Mouse (Mus musculus) heart, embryonic 15.5 days (tissue): ENCODE measurements around the gene Ovol1. TPM values are rescaled to one million over a fixed set of nuclear protein-coding genes. Genes with fewer than 3 reads are reported as not detected.
A peak's percentile ranks its signal among the peaks of the same experiment; 100 is the strongest.

Experiments used
- ATAC-seq: fragments of 200-750 bp; cut with Nextera tagmentation; replicated peaks from 2 replicates; pipeline ENCODE4 v1.8.0; 2017; ENCODE audit warnings: low read depth, moderate TSS enrichment; ENCODE audit not compliant: insufficient number of reproducible peaks, insufficient read depth, low FRiP score
- H3K27ac ChIP-seq: fragments of 300-500 bp; sonication (generic); 2 replicates; pipeline ENCODE4 v1.5.1; 2015; ENCODE audit warnings: mild to moderate bottlenecking, inconsistent platforms
- H3K27me3 ChIP-seq: fragments of 300-500 bp; sonication (generic); 2 replicates; pipeline ENCODE4 v1.6.1; 2015; ENCODE audit warnings: inconsistent platforms
- H3K36me3 ChIP-seq: fragments of 300-500 bp; sonication (generic); 2 replicates; pipeline ENCODE4 v1.6.1; 2015; ENCODE audit warnings: mild to moderate bottlenecking, inconsistent platforms
- H3K4me1 ChIP-seq: fragments of 300-500 bp; sonication (generic); replicated peaks from 2 replicates; pipeline ENCODE4 v1.6.1; 2015; ENCODE audit warnings: inconsistent platforms
- H3K4me2 ChIP-seq: fragments of 300-500 bp; sonication (generic); 2 replicates; pipeline ENCODE4 v1.6.1; 2015; ENCODE audit warnings: inconsistent platforms, mild to moderate bottlenecking, moderate library complexity
- H3K4me3 ChIP-seq: fragments of 300-500 bp; sonication (generic); 2 replicates; pipeline ENCODE4 v1.5.1; 2015; ENCODE audit warnings: mild to moderate bottlenecking, inconsistent platforms
- H3K9ac ChIP-seq: fragments of 300-500 bp; sonication (generic); 2 replicates; pipeline ENCODE4 v1.6.1; 2015; ENCODE audit warnings: mild to moderate bottlenecking, inconsistent platforms
- H3K9me3 ChIP-seq: fragments of 300-500 bp; sonication (generic); replicated peaks from 2 replicates; pipeline ENCODE4 v1.6.1; 2016; ENCODE audit warnings: inconsistent platforms
- WGBS: fragments of 180-500 bp; shearing (Covaris S2); methylation state at CpG from one replicate; pipeline ENCODE4 v1.1.7; 2015; ENCODE audit warnings: mixed read lengths; 5-methylcytosine and 5-hydroxymethylcytosine counted together
- polyA plus RNA-seq: library from polyadenylated mRNA; unstranded; fragments of >200 nt; fragmentation: Nextera tagmentation; extraction: Ambion mirVana; gene quantifications from 2 replicates; pipeline ENCODE4 v1.2.1, GENCODE M21; 2015

The Ovol1 gene
- polyA plus RNA-seq, 1 experiment from 2014 or later: 0.25 TPM

GRCm38 (mm10) chr19:5568470-5569140 is 8.2 kb upstream of the Ovol1 start:
- 8% methylated on average over 27 of the region's 27 CpGs for WGBS
- no peak for ATAC-seq
- Histone ChIP-seq H3K4me3 (peak overlapping the region; percentile 74), H3K4me2 (peak overlapping the region; percentile 91), H3K4me1 (peaks cover 23% of the 10 kb centered on the region), H3K27me3 (peaks cover 36% of the 10 kb centered on the region), H3K9ac (peak overlapping the region; percentile 84), H3K27ac (peak overlapping the region; percentile 92), H3K36me3 (peaks cover 7% of the 10 kb centered on the region; the same call in 1 of the 2 replicates), H3K9me3 (no peaks in the 10 kb centered on the region)

GRCm38 (mm10) chr19:5567534-5568469 is 7.4 kb upstream of the Ovol1 start, which contains the start of gene Ap5b1:
TSS of gene Ap5b1 (plus strand) at chr19:5568025.
- peak within 1 kb of the TSS; percentile 74 for H3K4me3 ChIP-seq
- peak; percentile 81 for ATAC-seq
- peak within 1 kb of the TSS; percentile 92 for H3K27ac ChIP-seq
- peaks cover 23% of the 10 kb centered on the region for H3K4me1 ChIP-seq
- WGBS: 1% methylated on average over 89 of the region's 102 CpGs
- peaks cover 7% of the 10 kb centered on the region; the same call in 1 of the 2 replicates for H3K36me3 ChIP-seq
- H3K4me2 ChIP-seq: peak within 1 kb of the TSS; percentile 91
- peaks cover 44% of the 10 kb centered on the region for H3K27me3 ChIP-seq
- peak within 1 kb of the TSS; percentile 84 for H3K9ac ChIP-seq
- no peaks in the 10 kb centered on the region for H3K9me3 ChIP-seq

- Histone ChIP-seq H3K36me3 (peaks cover 7% of the 10 kb centered on the region; the same call in 1 of the 2 replicates), H3K4me3 (peak overlapping the region; percentile 74), H3K9ac (peak overlapping the region; percentile 84), H3K27me3 (peaks cover 50% of the 10 kb centered on the region), H3K9me3 (no peaks in the 10 kb centered on the region), H3K27ac (peak overlapping the region; percentile 92), H3K4me1 (peaks cover 23% of the 10 kb centered on the region), H3K4me2 (peak overlapping the region; percentile 91)
- ATAC-seq: peak; percentile 34
- WGBS: 3% methylated on average over 26 of the region's 26 CpGs
These were observed 6.7 kb upstream of the Ovol1 start for GRCm38 (mm10) chr19:5567180-5567533.

DNA sequence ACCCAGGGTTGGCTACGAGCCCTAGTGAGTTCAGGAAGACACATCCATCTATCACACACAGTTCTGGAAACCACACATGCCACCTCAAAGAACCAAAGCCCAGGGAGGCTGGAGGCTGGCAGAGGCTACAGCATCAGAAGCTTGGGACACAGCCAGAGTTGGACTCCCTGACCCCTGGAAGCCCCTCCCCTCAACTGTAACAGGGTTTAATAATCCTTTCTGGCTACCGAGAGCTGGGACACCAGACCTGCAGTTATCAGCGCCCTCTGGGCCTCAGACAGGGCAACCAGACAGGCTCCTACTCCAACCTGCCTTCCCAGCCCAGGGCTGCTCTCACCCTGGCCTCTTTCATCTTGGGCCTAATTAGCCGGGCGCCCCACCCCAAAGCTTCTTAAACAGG is 5.9 kb upstream of the Ovol1 start:
- H3K9ac ChIP-seq: no peak overlapping the region
- peaks cover 59% of the 10 kb centered on the region for H3K27me3 ChIP-seq
- ATAC-seq: no peak
- H3K4me2 ChIP-seq: peak overlapping the region; percentile 91; the same call in 1 of the 2 replicates
- H3K4me3 ChIP-seq: peak overlapping the region; percentile 74; the same call in 1 of the 2 replicates
- H3K27ac ChIP-seq: no peak overlapping the region
- WGBS: 62% methylated on average over 5 of the region's 5 CpGs
- peaks cover 23% of the 10 kb centered on the region for H3K4me1 ChIP-seq
- no peaks in the 10 kb centered on the region for H3K9me3 ChIP-seq
- peaks cover 7% of the 10 kb centered on the region; the same call in 1 of the 2 replicates for H3K36me3 ChIP-seq

DNA sequence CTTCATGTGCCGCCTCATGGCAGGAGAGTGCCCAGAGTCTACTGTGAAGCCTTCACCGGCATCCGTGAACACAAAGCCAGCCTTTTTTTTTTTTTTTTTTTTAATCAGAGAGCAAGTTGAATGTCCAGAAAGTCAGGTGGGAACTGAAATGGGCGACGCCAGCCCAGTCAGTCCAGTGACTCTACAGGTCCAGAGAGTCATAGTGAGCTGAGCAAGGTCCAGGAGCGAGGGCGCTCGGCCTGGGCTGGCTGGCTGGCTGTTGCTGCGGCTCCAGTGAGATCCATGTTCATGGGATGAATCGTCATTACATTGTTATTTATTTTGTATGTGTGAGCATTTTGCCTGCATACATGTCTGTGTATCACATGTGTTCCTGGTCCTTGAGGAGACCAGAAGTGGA is 2.3 kb upstream of the Ovol1 start:
- Histone ChIP-seq H3K4me3 (no peak overlapping the region), H3K36me3 (no peaks in the 10 kb centered on the region), H3K4me2 (no peak overlapping the region), H3K27me3 (peaks cover 83% of the 10 kb centered on the region), H3K4me1 (peaks cover 27% of the 10 kb centered on the region), H3K9me3 (no peaks in the 10 kb centered on the region), H3K27ac (no peak overlapping the region), H3K9ac (no peak overlapping the region)
- WGBS: 86% methylated on average over 10 of the region's 10 CpGs
- ATAC-seq: no peak

- Histone ChIP-seq H3K27ac (no peak overlapping the region), H3K9me3 (no peaks in the 10 kb centered on the region), H3K27me3 (peaks cover 91% of the 10 kb centered on the region), H3K4me3 (no peak overlapping the region), H3K4me2 (no peak overlapping the region), H3K9ac (no peak overlapping the region), H3K36me3 (no peaks in the 10 kb centered on the region), H3K4me1 (peaks cover 24% of the 10 kb centered on the region)
- 50% methylated on average over 3 of the region's 3 CpGs for WGBS
- ATAC-seq: no peak
These were observed 1.4 kb upstream of the Ovol1 start for GRCm38 (mm10) chr19:5561886-5562285.

DNA sequence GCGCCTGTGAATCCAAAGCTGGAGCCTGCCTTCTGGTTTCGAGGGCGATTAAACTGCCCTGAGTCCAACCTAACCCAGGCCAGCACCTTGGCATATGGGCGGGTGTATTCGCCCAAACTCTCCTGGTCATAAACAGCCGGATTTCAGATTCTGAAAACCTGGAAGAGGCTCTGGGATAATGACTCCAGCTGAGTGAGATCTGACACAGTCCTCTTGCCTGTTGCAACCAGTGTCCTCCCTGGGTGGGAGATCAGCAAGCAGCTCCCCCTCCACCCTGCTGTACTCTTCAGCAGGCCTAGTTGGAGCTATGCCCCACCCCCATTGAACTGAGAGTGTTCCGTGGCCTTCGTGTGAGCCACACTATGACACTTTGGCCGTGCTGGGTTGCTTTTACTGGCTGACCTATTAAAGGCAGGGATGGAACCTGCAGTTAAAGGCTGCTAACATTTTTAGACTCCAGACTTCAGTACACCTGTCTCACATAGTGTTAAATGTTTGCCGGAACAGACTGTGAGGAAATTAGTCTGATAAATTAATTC is 875 bp upstream of the Ovol1 start:
- H3K36me3 ChIP-seq: no peaks in the 10 kb centered on the region
- 23% methylated on average over 10 of the region's 10 CpGs for whole genome bisulfite sequencing
- H3K27ac ChIP-seq: no peak overlapping the region
- H3K4me2 ChIP-seq: peak overlapping the region; percentile 65
- no peak for ATAC-seq
- H3K4me3 ChIP-seq: peak overlapping the region; percentile 41
- H3K9me3 ChIP-seq: no peaks in the 10 kb centered on the region
- 0 out of 2 replicates have a peak overlapping the region, but pooled peaks have one; percentile 35 for H3K9ac ChIP-seq
- H3K4me1 ChIP-seq: peaks cover 19% of the 10 kb centered on the region
- H3K27me3 ChIP-seq: peaks cover 94% of the 10 kb centered on the region

DNA sequence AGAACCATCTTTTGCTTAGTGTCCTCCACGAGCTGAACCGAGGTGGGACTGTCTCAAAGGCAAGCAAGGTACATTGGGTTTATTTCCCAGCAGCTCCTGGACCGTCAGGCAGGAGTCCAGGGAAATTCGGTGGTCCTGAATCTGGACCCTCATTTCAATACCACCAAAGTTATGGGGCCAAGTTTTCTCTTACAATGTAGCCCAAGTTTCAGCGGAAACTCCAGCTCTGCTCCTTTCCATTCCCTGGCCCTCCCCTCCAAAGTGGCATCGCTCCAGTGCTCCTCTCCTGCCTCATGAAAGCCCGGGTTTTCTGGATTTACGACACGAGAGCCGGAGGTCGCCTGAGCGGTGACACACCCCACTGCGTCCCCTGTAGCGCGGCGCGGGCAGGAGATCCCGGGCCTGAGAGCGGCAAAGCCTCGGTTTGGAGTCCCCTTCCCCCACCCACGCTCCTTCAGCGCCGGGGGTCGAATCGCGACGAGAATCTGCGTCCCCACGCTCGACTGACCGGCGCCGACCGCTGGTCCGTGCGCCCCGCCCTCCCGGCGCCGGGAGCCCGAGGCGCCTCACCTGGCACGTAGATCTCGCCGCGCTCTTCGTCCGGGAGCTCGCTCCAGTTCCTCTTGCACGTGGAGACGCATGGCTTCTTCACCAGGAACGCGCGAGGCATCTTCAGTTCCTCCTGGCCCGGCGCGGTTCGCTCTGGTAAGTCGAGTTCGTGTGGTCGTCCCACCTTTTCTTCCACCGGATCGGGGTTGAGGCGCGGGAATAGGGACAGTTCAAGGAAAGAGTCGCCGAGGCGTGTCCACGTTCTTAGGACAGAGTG is 602 bp downstream of the Ovol1 start:
- under 1% methylated on average over 69 of the region's 69 CpGs for WGBS
- H3K9ac ChIP-seq: 0 out of 2 replicates have a peak overlapping the region, but pooled peaks have one; percentile 11
- no peak for ATAC-seq

DNA sequence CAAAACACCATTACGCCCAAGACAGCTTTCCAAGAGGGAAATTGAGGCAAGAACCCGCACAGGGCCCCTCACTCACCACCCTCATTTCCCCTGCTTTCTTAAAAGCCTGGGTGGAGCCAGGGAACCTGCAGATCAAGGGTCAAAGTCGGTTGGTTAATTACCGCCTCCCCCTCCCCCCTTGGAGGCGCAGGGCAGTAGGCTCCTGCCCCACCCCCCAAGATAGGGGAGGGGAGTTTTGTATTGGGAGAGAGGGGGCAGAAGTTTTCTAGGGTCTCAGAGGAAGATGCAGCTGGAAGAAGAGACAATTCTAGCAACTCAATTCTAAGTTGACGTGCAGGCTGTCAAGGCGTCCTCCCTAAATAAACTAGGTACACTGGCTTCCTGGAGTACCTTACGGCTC is 1.2 kb downstream of the Ovol1 start:
- Histone ChIP-seq H3K4me1 (peaks cover 18% of the 10 kb centered on the region), H3K27ac (no peak overlapping the region), H3K4me2 (peak overlapping the region; percentile 65; the same call in 1 of the 2 replicates), H3K9ac (no peak overlapping the region), H3K36me3 (no peaks in the 10 kb centered on the region), H3K27me3 (peaks cover 98% of the 10 kb centered on the region), H3K9me3 (no peaks in the 10 kb centered on the region), H3K4me3 (peak overlapping the region; percentile 41)
- no peak for ATAC-seq
- 22% methylated on average over 8 of the region's 8 CpGs for WGBS

More for the DNA sequence above, 602 bp downstream of the Ovol1 start:
- H3K27me3 ChIP-seq: peaks cover 96% of the 10 kb centered on the region
- peak overlapping the region; percentile 41 for H3K4me3 ChIP-seq
- H3K4me1 ChIP-seq: peaks cover 18% of the 10 kb centered on the region
- H3K9me3 ChIP-seq: no peaks in the 10 kb centered on the region
- no peaks in the 10 kb centered on the region for H3K36me3 ChIP-seq
- no peak overlapping the region for H3K27ac ChIP-seq
- H3K4me2 ChIP-seq: peak overlapping the region; percentile 65

DNA sequence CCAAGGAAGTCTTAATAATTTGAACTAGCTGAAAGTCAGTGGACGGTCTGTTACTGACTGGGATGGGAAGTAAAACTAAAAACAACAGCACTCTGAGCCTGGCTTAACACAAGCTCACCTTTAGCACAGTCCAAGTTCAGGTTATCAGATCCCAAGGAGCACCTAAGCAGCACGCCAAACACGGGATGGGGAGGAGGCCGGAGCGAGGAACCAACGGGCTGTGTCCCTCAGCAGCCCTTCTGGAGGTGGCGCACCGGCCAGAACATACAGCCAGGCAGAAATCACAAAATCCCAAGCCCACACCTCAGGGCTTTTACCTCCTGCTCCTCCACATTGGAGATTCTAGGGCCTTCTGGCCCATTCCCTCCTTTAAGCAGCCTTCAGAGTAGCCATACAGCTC is 1.7 kb downstream of the Ovol1 start:
- WGBS: 67% methylated on average over 8 of the region's 8 CpGs
- H3K9ac ChIP-seq: no peak overlapping the region

More for the DNA sequence above, 1.7 kb downstream of the Ovol1 start:
- peaks cover 18% of the 10 kb centered on the region for H3K4me1 ChIP-seq
- H3K4me3 ChIP-seq: 0 out of 2 replicates have a peak overlapping the region, but pooled peaks have one; percentile 41
- H3K4me2 ChIP-seq: no peak overlapping the region
- no peaks in the 10 kb centered on the region for H3K36me3 ChIP-seq
- no peaks in the 10 kb centered on the region for H3K9me3 ChIP-seq
- H3K27ac ChIP-seq: no peak overlapping the region
- no peak for ATAC-seq
- H3K27me3 ChIP-seq: peaks cover 96% of the 10 kb centered on the region
